ENCODE assay signal across 20 mouse cellular contexts in genomic region chr12:35984743-35985142, GRCm38 (mm10). TPM values are rescaled to one million over a fixed set of nuclear protein-coding genes. Genes with fewer than 3 reads are reported as not detected.
"Had no signal": no experiment of that assay in that cellular context is flagged by ENCODE, and none has a peak within 500 bp of the region (broad histone marks: within the 10 kb centered on the region; RNA-seq: fewer than 3 reads in every experiment).

No protein-coding gene starts in this region.

- H3K4me2 ChIP-seq: neural tube, embryonic 12.5 days; neural tube, embryonic 13.5 days; neural tube, embryonic 15.5 days had no signal

- H3K27me3 ChIP-seq: neural tube, embryonic 12.5 days; neural tube, embryonic 13.5 days; neural tube, embryonic 15.5 days had no signal

- H3K4me3 ChIP-seq: neural tube, embryonic 12.5 days; neural tube, embryonic 13.5 days; neural tube, embryonic 15.5 days had no signal

- DNase-seq: retina, postnatal 1 day; right cerebral cortex, adult 18-20 months; right cerebral cortex, postnatal 14 days; right cerebral cortex, postnatal 25 days; right cerebral cortex, postnatal 4 days; spleen, adult 18-20 months; thymus, adult 18-20 months; thymus, adult 2 months; thymus, postnatal 14 days; thymus, postnatal 25 days; thymus, postnatal 36 days; thymus, postnatal 4 days had no signal

- H3K36me3 ChIP-seq: neural tube, embryonic 12.5 days; neural tube, embryonic 13.5 days; neural tube, embryonic 15.5 days had no signal

- H3K4me1 ChIP-seq: neural tube, embryonic 12.5 days had no signal

- H3K9ac ChIP-seq: neural tube, embryonic 12.5 days; neural tube, embryonic 13.5 days; neural tube, embryonic 15.5 days had no signal

- H3K9me3 ChIP-seq: neural tube, embryonic 12.5 days; neural tube, embryonic 13.5 days; neural tube, embryonic 15.5 days had no signal

- H3K27ac ChIP-seq: neural tube, embryonic 12.5 days; neural tube, embryonic 13.5 days; neural tube, embryonic 15.5 days had no signal

RNA-seq across cellular contexts. Expression of gene Agr2, which starts 8.0 kb away (rescaled TPM):
- total RNA-seq: neutrophil, adult 5-6 weeks had no signal
- polyA plus RNA-seq: neural tube, embryonic 11.5 days; neural tube, embryonic 12.5 days; neural tube, embryonic 13.5 days; neural tube, embryonic 14.5 days; neural tube, embryonic 15.5 days; spleen, adult 2 months; testis, adult 2 months had no signal

RNA-seq across cellular contexts. Expression of gene Agr3, which starts 59.3 kb away (rescaled TPM):
- total RNA-seq: neutrophil, adult 5-6 weeks had no signal
- polyA plus RNA-seq: neural tube, embryonic 11.5 days; neural tube, embryonic 12.5 days; neural tube, embryonic 13.5 days; spleen, adult 2 months had no signal
